Mouse (Mus musculus): ENCODE results near the gene Abi1. TPM values are rescaled to one million over a fixed set of nuclear protein-coding genes. Genes with fewer than 3 reads are reported as not detected.
"Not testable (repeated sequence)": the region's sequence is repeated elsewhere in the genome, so short reads cannot be mapped to it uniquely, and the experiment has no call there.

The Abi1 gene
- polyA plus RNA-seq, 1 experiment from 2014 or later, result 40.2 TPM

GRCm38 (mm10) chr2:22996071-22996470 is 44.0 kb downstream of the Abi1 start:
- no peaks in the 10 kb centered on the region for H3K27me3 ChIP-seq (ENCODE audit: low read depth, poor library complexity, severe bottlenecking)
- H3K36me3 ChIP-seq, result peaks cover 12% of the 10 kb centered on the region
- H3K4me3 ChIP-seq, result no peak overlapping the region
- no peaks in the 10 kb centered on the region for H3K9me3 ChIP-seq (replicated peaks)
- no peak for DNase-seq (ENCODE audit: low spot score)
- H3K4me1 ChIP-seq, result no peaks in the 10 kb centered on the region
- H3K27ac ChIP-seq, result no peak overlapping the region

- WGBS, result 88% methylated on average over 2 of the region's 2 CpGs
- peaks cover 3% of the 10 kb centered on the region; the same call in 1 of the 2 replicates for H3K36me3 ChIP-seq
- no peaks in the 10 kb centered on the region for H3K4me1 ChIP-seq
Observed at GRCm38 (mm10) chr2:22985973-22986657, 53.9 kb downstream of the Abi1 start.

GRCm38 (mm10) chr2:22977387-22977973 is 62.6 kb downstream of the Abi1 start:
- Histone ChIP-seq H3K9me3 (replicated peaks) (no peaks in the 10 kb centered on the region), H3K27me3 (ENCODE audit: low read depth, poor library complexity, severe bottlenecking) (no peaks in the 10 kb centered on the region), H3K4me3 (no peak overlapping the region), H3K27ac (no peak overlapping the region), H3K36me3 (no peaks in the 10 kb centered on the region), H3K4me1 (peaks cover 11% of the 10 kb centered on the region; the same call in 1 of the 2 replicates)
- DNase-seq (ENCODE audit: low spot score), result no peak
- 83% methylated on average over 3 of the region's 3 CpGs for WGBS

More at GRCm38 (mm10) chr2:22985973-22986657, 53.9 kb downstream of the Abi1 start:
- no peak for DNase-seq (ENCODE audit: low spot score)
- no peaks in the 10 kb centered on the region for H3K27me3 ChIP-seq (ENCODE audit: low read depth, poor library complexity, severe bottlenecking)
- H3K27ac ChIP-seq, result no peak overlapping the region
- H3K9me3 ChIP-seq (replicated peaks), result no peaks in the 10 kb centered on the region
- no peak overlapping the region for H3K4me3 ChIP-seq

GRCm38 (mm10) chr2:22962970-22963369 is 77.1 kb downstream of the Abi1 start:
- no peak overlapping the region for H3K27ac ChIP-seq
- H3K9me3 ChIP-seq (replicated peaks), result no peaks in the 10 kb centered on the region
- 97% methylated on average over 3 of the region's 3 CpGs for WGBS
- no peaks in the 10 kb centered on the region for H3K4me1 ChIP-seq
- DNase-seq (ENCODE audit: low spot score), result no peak
- H3K36me3 ChIP-seq, result peaks cover 8% of the 10 kb centered on the region
- H3K27me3 ChIP-seq (ENCODE audit: low read depth, poor library complexity, severe bottlenecking), result no peaks in the 10 kb centered on the region
- H3K4me3 ChIP-seq, result no peak overlapping the region

- no peaks in the 10 kb centered on the region for H3K4me1 ChIP-seq
- H3K9me3 ChIP-seq (replicated peaks), result no peaks in the 10 kb centered on the region
- H3K36me3 ChIP-seq, result peaks cover 13% of the 10 kb centered on the region
- H3K27ac ChIP-seq, result no peak overlapping the region
- no peak for DNase-seq (ENCODE audit: low spot score)
- H3K27me3 ChIP-seq (ENCODE audit: low read depth, poor library complexity, severe bottlenecking), result no peaks in the 10 kb centered on the region
- H3K4me3 ChIP-seq, result no peak overlapping the region
- 94% methylated on average over 8 of the region's 8 CpGs for WGBS
Observed at GRCm38 (mm10) chr2:22962242-22962641, 77.8 kb downstream of the Abi1 start.

- WGBS, result 96% methylated on average over 2 of the region's 2 CpGs
- H3K36me3 ChIP-seq, result peaks cover 16% of the 10 kb centered on the region
- no peaks in the 10 kb centered on the region for H3K9me3 ChIP-seq (replicated peaks)
- no peaks in the 10 kb centered on the region for H3K27me3 ChIP-seq (ENCODE audit: low read depth, poor library complexity, severe bottlenecking)
- H3K4me1 ChIP-seq, result no peaks in the 10 kb centered on the region
- H3K4me3 ChIP-seq, result no peak overlapping the region
- no peak overlapping the region for H3K27ac ChIP-seq
- DNase-seq (ENCODE audit: low spot score), result no peak
Observed at GRCm38 (mm10) chr2:22961681-22962080, 78.4 kb downstream of the Abi1 start.

- Histone ChIP-seq H3K27ac (no peak overlapping the region), H3K4me1 (no peaks in the 10 kb centered on the region), H3K36me3 (peaks cover 20% of the 10 kb centered on the region), H3K9me3 (replicated peaks) (no peaks in the 10 kb centered on the region), H3K27me3 (ENCODE audit: low read depth, poor library complexity, severe bottlenecking) (no peaks in the 10 kb centered on the region), H3K4me3 (no peak overlapping the region)
- WGBS, result 90% methylated on average over 1 of the region's 1 CpGs
- DNase-seq (ENCODE audit: low spot score), result no peak
Observed at GRCm38 (mm10) chr2:22957415-22957814, 82.6 kb downstream of the Abi1 start.

GRCm38 (mm10) chr2:22955914-22956313 is 84.1 kb downstream of the Abi1 start:
- H3K27me3 ChIP-seq (ENCODE audit: low read depth, poor library complexity, severe bottlenecking), result no peaks in the 10 kb centered on the region
- H3K36me3 ChIP-seq, result peaks cover 15% of the 10 kb centered on the region
- no peaks in the 10 kb centered on the region for H3K9me3 ChIP-seq (replicated peaks)
- H3K27ac ChIP-seq, result no peak overlapping the region
- H3K4me1 ChIP-seq, result no peaks in the 10 kb centered on the region
- no peak for DNase-seq (ENCODE audit: low spot score)
- no peak overlapping the region for H3K4me3 ChIP-seq
- 91% methylated on average over 5 of the region's 5 CpGs for WGBS

GRCm38 (mm10) chr2:22954278-22954677 is 85.8 kb downstream of the Abi1 start:
- WGBS, result 92% methylated on average over 4 of the region's 4 CpGs
- DNase-seq (ENCODE audit: low spot score), result no peak
- Histone ChIP-seq H3K4me1 (no peaks in the 10 kb centered on the region), H3K27me3 (ENCODE audit: low read depth, poor library complexity, severe bottlenecking) (no peaks in the 10 kb centered on the region), H3K9me3 (replicated peaks) (no peaks in the 10 kb centered on the region), H3K27ac (no peak overlapping the region), H3K36me3 (peaks cover 18% of the 10 kb centered on the region), H3K4me3 (no peak overlapping the region)

GRCm38 (mm10) chr2:22949956-22950355 is 90.1 kb downstream of the Abi1 start:
- Histone ChIP-seq H3K9me3 (replicated peaks) (no peaks in the 10 kb centered on the region), H3K4me1 (no peaks in the 10 kb centered on the region), H3K27me3 (ENCODE audit: low read depth, poor library complexity, severe bottlenecking) (no peaks in the 10 kb centered on the region), H3K4me3 (no peak overlapping the region), H3K36me3 (peaks cover 20% of the 10 kb centered on the region), H3K27ac (no peak overlapping the region)
- DNase-seq (ENCODE audit: low spot score), result no peak
- 58% methylated on average over 4 of the region's 4 CpGs for WGBS

GRCm38 (mm10) chr2:22933556-22933955 is 106.5 kb downstream of the Abi1 start:
- no peak overlapping the region for H3K4me3 ChIP-seq
- no peak overlapping the region for H3K27ac ChIP-seq
- no peak for DNase-seq (ENCODE audit: low spot score)
- no peaks in the 10 kb centered on the region for H3K4me1 ChIP-seq
- WGBS, result 89% methylated on average over 1 of the region's 1 CpGs
- H3K27me3 ChIP-seq (ENCODE audit: low read depth, poor library complexity, severe bottlenecking), result no peaks in the 10 kb centered on the region
- peaks cover 30% of the 10 kb centered on the region for H3K36me3 ChIP-seq
- H3K9me3 ChIP-seq (replicated peaks), result no peaks in the 10 kb centered on the region

- H3K4me1 ChIP-seq, result no peaks in the 10 kb centered on the region
- no peak overlapping the region for H3K27ac ChIP-seq
- no peaks in the 10 kb centered on the region for H3K9me3 ChIP-seq (replicated peaks)
- no peak for DNase-seq (ENCODE audit: low spot score)
- peaks cover 25% of the 10 kb centered on the region for H3K36me3 ChIP-seq
- 90% methylated on average over 2 of the region's 2 CpGs for WGBS
- H3K4me3 ChIP-seq, result no peak overlapping the region
- no peaks in the 10 kb centered on the region for H3K27me3 ChIP-seq (ENCODE audit: low read depth, poor library complexity, severe bottlenecking)
Observed at GRCm38 (mm10) chr2:22928259-22928658, 111.8 kb downstream of the Abi1 start.

- WGBS, result 92% methylated on average over 3 of the region's 3 CpGs
- not testable (repeated sequence) for H3K27ac ChIP-seq
Observed at GRCm38 (mm10) chr2:22925911-22926310, 114.1 kb downstream of the Abi1 start.

More at GRCm38 (mm10) chr2:22925911-22926310, 114.1 kb downstream of the Abi1 start:
- not testable (repeated sequence) for H3K4me1 ChIP-seq; H3K4me3 ChIP-seq; H3K27me3 ChIP-seq (ENCODE audit: low read depth, poor library complexity, severe bottlenecking); DNase-seq (ENCODE audit: low spot score); H3K9me3 ChIP-seq (replicated peaks)
- peaks cover 22% of the 10 kb centered on the region for H3K36me3 ChIP-seq

Data from limb, embryonic 10.5 days (tissue).